Mouse (Mus musculus) C2C12 (cell line): Measurements from ENCODE around the gene Adcy5.

Experiments used
- CTCF ChIP-seq: IDR thresholded peaks from one replicate; pipeline ENCODE4 v1.5.1; 2011; ENCODE audit not compliant: control insufficient read depth, insufficient read depth, insufficient read length
- MAX ChIP-seq: IDR thresholded peaks from one replicate; pipeline ENCODE4 v1.6.1; 2011; ENCODE audit warnings: mild to moderate bottlenecking, control low read depth
- MYOG ChIP-seq: IDR thresholded peaks from one replicate; pipeline ENCODE4 v1.6.1; 2011; ENCODE audit not compliant: control insufficient read depth, insufficient read length; ENCODE audit errors: extremely low read depth

DNA sequence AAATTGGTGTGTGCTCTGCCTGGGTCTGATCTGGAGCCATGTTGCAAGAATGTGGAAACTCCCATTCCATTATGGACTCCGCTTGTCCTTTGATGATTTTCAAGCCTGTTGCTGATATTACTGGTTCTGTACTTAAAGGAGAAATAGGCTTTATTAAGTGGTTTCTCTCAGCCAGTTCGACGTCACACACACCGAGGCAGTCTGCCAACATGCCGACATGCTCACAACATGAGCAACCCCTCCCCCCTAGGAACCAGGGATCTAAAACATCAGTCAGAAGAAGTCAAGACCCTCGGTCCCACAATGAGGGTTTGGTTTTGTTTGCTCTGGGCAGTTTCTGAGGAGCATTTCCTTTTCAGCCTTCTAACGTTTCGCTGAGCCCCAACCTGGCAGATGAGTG, 45.5 kb upstream of the Adcy5 start:
- TF ChIP-seq CTCF: no peak
- TF ChIP-seq MAX: no peak
- no peak for TF ChIP-seq MYOG
